Mouse (Mus musculus) cerebellum, adult 2 months (tissue): ENCODE data around the gene Mrps24. TPM values are rescaled to one million over a fixed set of nuclear protein-coding genes. Genes with fewer than 3 reads are reported as not detected.
A peak's percentile ranks its signal among the peaks of the same experiment; 100 is the strongest.

Source experiments
- DNase-seq, 2 experiments: peaks; one replicate each; pipeline ENCODE4 v3.0.0; 2021
- H3K27ac ChIP-seq: fragments of 200-500 bp; 2 replicates; pipeline ENCODE4 v1.5.1; 2012; ENCODE audit warnings: low read length, control low read depth, inconsistent platforms; ENCODE audit not compliant: insufficient read depth
- H3K27me3 ChIP-seq: fragments of 200-500 bp; 2 replicates; pipeline ENCODE4 v1.6.1; 2012; ENCODE audit warnings: inconsistent platforms, mild to moderate bottlenecking, low read length, moderate library complexity; ENCODE audit not compliant: control insufficient read depth, insufficient read depth
- H3K4me1 ChIP-seq: fragments of 200-500 bp; 2 replicates; pipeline ENCODE4 v1.6.1; 2011; ENCODE audit warnings: low read length; ENCODE audit not compliant: control insufficient read depth, insufficient read depth
- H3K4me3 ChIP-seq: fragments of 200-500 bp; replicated peaks from 2 replicates; pipeline ENCODE3; 2011; ENCODE audit warnings: mild to moderate bottlenecking, low read depth, low read length, control low read depth; ENCODE audit not compliant: insufficient read depth
- CTCF ChIP-seq: fragments of 200-500 bp; IDR thresholded peaks from 2 replicates; pipeline ENCODE4 v1.5.1; 2011; ENCODE audit warnings: low read depth, mild to moderate bottlenecking, control low read depth, low read length, moderate library complexity, borderline replicate concordance; ENCODE audit not compliant: insufficient read depth
- POLR2A ChIP-seq: fragments of 200-500 bp; IDR thresholded peaks from 2 replicates; pipeline ENCODE4 v1.6.1; 2011; ENCODE audit warnings: low read length, control low read depth, borderline replicate concordance; ENCODE audit not compliant: insufficient read depth
- WGBS: fragments of 180-500 bp; shearing (Covaris S2); methylation state at CpG from one replicate; pipeline ENCODE4 v1.1.7; 2018; 5-methylcytosine and 5-hydroxymethylcytosine counted together
- polyA plus RNA-seq: library from polyadenylated mRNA; depleted of rRNA; stranded (reverse); fragments of >200 nt; gene quantifications from 2 replicates; pipeline ENCODE4 v1.2.3, GENCODE M21; 2012; rRNA removed

Gene Mrps24
- polyA plus RNA-seq, result 122 and 124 TPM in 2 replicates

GRCm38 (mm10) chr11:5715630-5716105 is at the start of gene Mrps24:
TSS of gene Mrps24 (minus strand) at chr11:5715680.
- no peak for DNase-seq
- Histone ChIP-seq H3K27me3 (no peaks in the 10 kb centered on the region), H3K4me1 (no peaks in the 10 kb centered on the region), H3K27ac (no peak within 1 kb of the TSS), H3K4me3 (no peak within 1 kb of the TSS)
- WGBS, result 64% methylated on average over 14 of the region's 14 CpGs
- TF ChIP-seq CTCF (no peak), POLR2A (no peak)

DNA sequence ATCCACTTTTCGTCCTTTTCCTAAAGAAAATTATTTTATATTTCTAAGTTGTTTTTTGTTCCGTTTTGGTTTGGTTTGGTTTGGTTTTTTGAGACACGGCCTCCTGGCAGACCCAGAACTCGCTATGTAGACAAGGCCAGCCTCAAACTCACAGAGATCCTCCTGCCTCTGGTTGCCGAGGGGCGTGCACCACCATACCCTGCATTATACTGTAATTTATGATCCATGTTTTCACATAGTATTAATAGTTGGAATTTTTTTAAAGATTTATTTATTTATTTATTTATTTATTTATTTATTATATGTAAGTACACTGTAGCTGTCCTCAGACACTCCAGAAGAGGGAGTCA is 47.1 kb upstream of the Mrps24 start:
- Histone ChIP-seq H3K27ac (no peak overlapping the region; the same call in 1 of the 2 replicates), H3K27me3 (no peaks in the 10 kb centered on the region), H3K4me1 (peaks cover 3% of the 10 kb centered on the region; the same call in 1 of the 2 replicates), H3K4me3 (peak overlapping the region; percentile 74)
- WGBS, result 18% methylated on average over 6 of the region's 6 CpGs
- no peak for DNase-seq
- no peak for TF ChIP-seq POLR2A
- TF ChIP-seq CTCF, result no peak

DNA sequence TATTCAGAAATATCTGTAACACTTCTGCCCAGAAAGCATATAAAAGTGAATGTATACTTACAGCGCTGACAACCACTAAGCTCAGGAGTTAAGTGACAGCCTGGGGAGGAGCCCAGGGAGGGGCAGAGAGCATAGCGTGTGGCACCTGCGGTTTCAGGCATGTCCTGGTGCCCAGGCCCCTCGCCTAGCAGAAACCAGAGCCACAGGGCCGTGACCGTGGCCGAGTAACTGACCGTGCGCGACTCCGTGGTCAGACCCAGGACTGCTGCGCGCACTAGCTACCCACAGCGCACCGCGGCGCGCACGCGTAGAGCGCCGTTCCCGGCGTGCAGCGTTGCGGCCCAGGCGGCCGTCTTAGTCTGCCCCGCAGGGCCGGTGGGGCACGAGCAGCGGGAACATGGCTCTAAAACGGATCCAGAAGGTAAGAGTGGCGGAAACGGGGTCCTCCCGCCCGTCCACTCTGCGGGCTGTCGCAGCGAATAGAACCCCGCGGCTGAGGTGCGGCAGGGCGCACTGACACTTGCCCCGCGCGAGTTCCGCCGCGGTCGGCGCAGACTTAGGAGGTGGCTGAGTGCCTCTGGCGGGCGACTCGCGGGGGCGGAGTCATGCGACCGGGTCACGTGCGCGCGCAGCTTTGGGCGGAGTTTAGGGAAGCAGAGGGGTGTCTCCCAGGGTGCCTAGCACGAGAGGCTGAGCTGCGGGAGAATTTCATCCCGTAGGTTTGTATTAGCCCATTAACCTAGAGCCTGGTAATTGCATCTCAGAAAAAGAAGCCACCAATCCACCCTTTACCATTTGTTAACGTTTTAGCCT is 46.5 kb upstream of the Mrps24 start, which contains the start of gene Urgcp:
Urgcp (minus strand) TSS at position 557 of the 813 bp plus-strand sequence.
- WGBS, result under 1% methylated on average over 68 of the region's 68 CpGs
- H3K4me1 ChIP-seq, result peaks cover 3% of the 10 kb centered on the region; the same call in 1 of the 2 replicates
- H3K4me3 ChIP-seq, result peak within 1 kb of the TSS; percentile 74
- H3K27me3 ChIP-seq, result no peaks in the 10 kb centered on the region
- H3K27ac ChIP-seq, result peak within 1 kb of the TSS; percentile 88
- peak; percentile 93 to 97 for DNase-seq
- TF ChIP-seq POLR2A (peak; percentile 97), CTCF (no peak)

DNA sequence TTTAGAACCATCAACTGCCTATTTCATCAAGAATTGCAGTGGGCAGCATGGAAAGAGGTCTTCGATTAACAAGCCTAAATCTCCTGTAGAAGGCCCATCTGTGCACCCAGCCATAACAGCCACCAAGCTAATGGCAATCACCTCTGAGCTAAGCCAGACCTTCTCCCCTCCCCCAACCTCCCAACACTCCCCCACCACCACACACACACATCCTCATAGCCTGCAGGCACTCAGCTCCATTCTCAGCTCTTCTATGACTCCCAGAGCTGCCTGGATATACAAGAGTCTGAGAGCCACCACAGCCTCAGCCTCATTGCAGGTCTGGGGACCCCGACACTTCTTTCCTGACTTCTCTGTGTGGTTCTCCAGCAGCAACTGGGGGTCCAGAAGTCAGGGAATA is 38.3 kb upstream of the Mrps24 start:
- WGBS, result 85% methylated on average over 2 of the region's 2 CpGs
- DNase-seq, result no peak
- H3K4me3 ChIP-seq, result no peak overlapping the region
- no peak for TF ChIP-seq CTCF
- no peak overlapping the region for H3K27ac ChIP-seq
- peaks cover under 1% of the 10 kb centered on the region; the same call in 1 of the 2 replicates for H3K4me1 ChIP-seq
- no peaks in the 10 kb centered on the region for H3K27me3 ChIP-seq

GRCm38 (mm10) chr11:5744951-5745350 is 29.5 kb upstream of the Mrps24 start:
- Histone ChIP-seq H3K27ac (no peak overlapping the region), H3K4me3 (no peak overlapping the region), H3K4me1 (peaks cover 3% of the 10 kb centered on the region), H3K27me3 (no peaks in the 10 kb centered on the region)
- DNase-seq, result no peak
- no peak for TF ChIP-seq CTCF
- no peak for TF ChIP-seq POLR2A
- 69% methylated on average over 2 of the region's 2 CpGs for WGBS

- no peak for DNase-seq
- Histone ChIP-seq H3K27me3 (no peaks in the 10 kb centered on the region), H3K4me1 (peaks cover 11% of the 10 kb centered on the region; the same call in 1 of the 2 replicates), H3K4me3 (no peak overlapping the region), H3K27ac (no peak overlapping the region)
- peak; percentile 38; the same call in 1 of the 2 replicates for TF ChIP-seq CTCF
- no peak for TF ChIP-seq POLR2A
- 77% methylated on average over 7 of the region's 7 CpGs for WGBS
Measured at GRCm38 (mm10) chr11:5742106-5742505, 26.6 kb upstream of the Mrps24 start.

DNA sequence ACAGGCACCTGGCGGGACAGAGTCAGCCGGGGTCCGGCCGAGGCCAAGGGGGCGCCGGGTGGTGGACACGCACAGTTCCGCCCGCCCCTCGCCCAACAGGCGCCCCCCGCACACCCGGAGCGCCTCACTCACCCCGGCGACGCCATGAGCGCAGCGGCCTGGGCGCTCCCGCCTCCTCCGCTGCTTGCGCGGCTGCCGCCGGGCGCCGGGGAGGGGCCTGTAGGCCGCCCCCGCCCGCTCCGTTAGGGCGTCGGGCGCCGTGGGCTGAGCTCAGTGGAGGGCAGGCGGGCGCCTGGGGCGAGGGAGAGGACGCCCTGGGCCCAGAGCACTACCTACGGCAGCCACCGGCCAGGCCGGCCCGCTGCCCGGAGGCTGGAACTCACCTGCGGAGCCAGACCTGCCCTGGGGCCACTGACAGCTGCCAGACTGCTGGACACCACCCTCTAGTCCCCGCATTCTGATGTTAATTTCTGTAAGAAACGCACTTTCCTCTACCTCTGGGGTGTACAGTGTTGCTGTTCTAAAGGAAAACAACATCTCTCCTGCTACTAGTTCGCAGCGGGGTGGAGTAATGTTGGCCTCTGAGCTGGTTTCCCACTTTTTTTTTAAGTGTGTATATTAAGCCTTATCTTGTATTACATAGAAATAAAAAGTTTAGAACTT is 25.6 kb upstream of the Mrps24 start:
- TF ChIP-seq POLR2A (peak; percentile 54), CTCF (no peak)
- under 1% methylated on average over 50 of the region's 50 CpGs for WGBS
- Histone ChIP-seq H3K27ac (peak overlapping the region; percentile 92), H3K4me1 (peaks cover 11% of the 10 kb centered on the region; the same call in 1 of the 2 replicates), H3K4me3 (peak overlapping the region; percentile 76), H3K27me3 (no peaks in the 10 kb centered on the region)
- peak; percentile 80 to 82 for DNase-seq
